Mouse (Mus musculus): ENCODE results near the gene Angptl2. TPM values are rescaled to one million over a fixed set of nuclear protein-coding genes. Genes with fewer than 3 reads are reported as not detected.

Angptl2 gene
- polyA plus RNA-seq, 1 experiment from 2014 or later: 38.7 TPM

DNA sequence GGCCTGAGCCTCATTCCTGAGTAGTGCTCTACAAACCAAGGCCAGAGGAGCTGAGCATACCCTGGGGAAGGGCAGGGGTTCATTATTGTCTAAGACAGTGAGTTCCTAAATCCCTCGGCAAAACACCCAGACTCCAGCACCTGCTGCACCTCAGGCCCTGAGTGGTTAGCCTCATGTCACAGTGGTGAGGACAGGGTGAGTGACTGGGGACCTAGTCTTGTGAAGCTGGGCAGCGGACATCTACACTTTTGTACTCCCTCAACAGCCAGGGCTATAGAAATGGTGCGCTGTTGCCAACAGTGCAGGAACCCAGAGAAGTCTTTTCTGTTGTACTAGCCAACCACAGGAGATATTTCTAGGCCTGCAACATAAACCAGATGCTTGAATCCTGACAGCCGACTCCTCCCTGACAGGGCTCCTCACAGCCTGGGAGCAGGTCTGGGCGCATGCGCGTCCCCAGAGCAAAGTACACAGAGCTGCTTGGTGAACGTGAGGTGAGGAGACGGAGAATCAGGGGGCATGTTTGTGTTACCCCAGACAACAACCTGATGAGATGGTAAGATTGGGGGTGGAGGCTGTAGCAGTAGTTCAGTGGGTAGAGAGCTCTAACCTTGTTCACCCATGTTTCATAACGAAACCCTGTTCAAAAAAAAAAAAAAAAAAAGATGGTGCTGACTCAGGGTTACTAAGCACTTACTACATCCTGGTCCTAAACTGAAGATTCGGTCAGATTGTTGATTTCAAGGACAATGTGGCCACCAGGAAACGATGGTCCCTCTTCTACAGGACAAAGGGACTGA, 38.2 kb upstream of the Angptl2 start:
- ATAC-seq (replicated peaks; ENCODE audit: low FRiP score, low TSS enrichment, low read depth): peak; percentile 72

DNA sequence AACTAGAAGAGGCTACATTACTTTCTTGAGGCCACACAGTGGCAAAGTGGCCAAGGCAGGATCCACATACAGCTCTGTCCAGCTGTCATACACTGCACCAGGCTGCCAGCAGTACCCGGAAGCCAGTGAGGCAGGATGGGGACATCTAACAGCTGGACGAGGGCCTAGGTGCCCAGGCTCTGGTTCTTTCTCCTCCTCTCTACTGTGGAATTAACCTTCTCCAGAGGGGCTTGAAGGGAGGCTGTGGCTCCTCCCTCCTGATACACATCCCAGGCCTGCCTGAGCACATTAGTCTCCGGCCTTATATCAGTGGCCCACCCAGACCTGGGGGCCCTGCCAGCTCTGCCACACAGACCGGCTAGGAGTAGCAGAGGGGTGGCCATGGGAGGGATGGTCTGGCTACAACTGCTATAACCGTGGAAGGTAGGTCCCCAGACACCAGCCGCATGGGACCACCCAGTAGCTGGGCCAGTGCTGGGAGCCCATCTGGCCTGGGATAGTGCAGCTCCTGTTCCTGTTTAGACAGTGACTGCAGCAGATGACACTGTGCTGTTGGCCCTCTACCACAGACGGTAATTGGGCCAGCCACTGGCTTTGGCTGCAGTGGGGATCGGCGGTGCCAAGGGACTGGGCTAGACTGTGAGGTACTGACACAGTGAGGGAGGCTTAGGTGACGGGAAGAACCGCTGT, 37.5 kb upstream of the Angptl2 start:
- H3K27ac ChIP-seq (ENCODE audit: low read depth): peak overlapping the region; percentile 87
- peak; percentile 68 for DNase-seq (ENCODE audit: low spot score)
- H3K9ac ChIP-seq (ENCODE audit: low read length): peak overlapping the region; percentile 29; the same call in 1 of the 2 replicates
- no peaks in the 10 kb centered on the region for H3K9me3 ChIP-seq (ENCODE audit: control insufficient read depth, low read length)
- WGBS: 31% methylated on average over 11 of the region's 11 CpGs
- H3K4me1 ChIP-seq (replicated peaks; ENCODE audit: control insufficient read depth, insufficient read depth, low read length): peaks cover 41% of the 10 kb centered on the region
- H3K27me3 ChIP-seq (replicated peaks; ENCODE audit: control insufficient read depth, insufficient read depth, low read length): no peaks in the 10 kb centered on the region
- ATAC-seq (replicated peaks; ENCODE audit: low FRiP score, low TSS enrichment, low read depth): peak; percentile 54
- H3K36me3 ChIP-seq (ENCODE audit: control insufficient read depth, insufficient read depth, low read length): no peaks in the 10 kb centered on the region
- H3K4me2 ChIP-seq (ENCODE audit: low read length): peak overlapping the region; percentile 45
- peak overlapping the region; percentile 11 for H3K4me3 ChIP-seq (ENCODE audit: low read depth, low read length)

More for the DNA sequence above, 38.2 kb upstream of the Angptl2 start:
- no peaks in the 10 kb centered on the region for H3K27me3 ChIP-seq (replicated peaks; ENCODE audit: control insufficient read depth, insufficient read depth, low read length)
- H3K27ac ChIP-seq (ENCODE audit: low read depth): peak overlapping the region; percentile 87
- H3K9me3 ChIP-seq (ENCODE audit: control insufficient read depth, low read length): no peaks in the 10 kb centered on the region
- H3K4me3 ChIP-seq (ENCODE audit: low read depth, low read length): peak overlapping the region; percentile 11
- peak overlapping the region; percentile 45 for H3K4me2 ChIP-seq (ENCODE audit: low read length)
- H3K4me1 ChIP-seq (replicated peaks; ENCODE audit: control insufficient read depth, insufficient read depth, low read length): peaks cover 41% of the 10 kb centered on the region
- H3K9ac ChIP-seq (ENCODE audit: low read length): peak overlapping the region; percentile 29; the same call in 1 of the 2 replicates
- 24% methylated on average over 12 of the region's 12 CpGs for WGBS
- H3K36me3 ChIP-seq (ENCODE audit: control insufficient read depth, insufficient read depth, low read length): no peaks in the 10 kb centered on the region
- peak; percentile 81 for DNase-seq (ENCODE audit: low spot score)

DNA sequence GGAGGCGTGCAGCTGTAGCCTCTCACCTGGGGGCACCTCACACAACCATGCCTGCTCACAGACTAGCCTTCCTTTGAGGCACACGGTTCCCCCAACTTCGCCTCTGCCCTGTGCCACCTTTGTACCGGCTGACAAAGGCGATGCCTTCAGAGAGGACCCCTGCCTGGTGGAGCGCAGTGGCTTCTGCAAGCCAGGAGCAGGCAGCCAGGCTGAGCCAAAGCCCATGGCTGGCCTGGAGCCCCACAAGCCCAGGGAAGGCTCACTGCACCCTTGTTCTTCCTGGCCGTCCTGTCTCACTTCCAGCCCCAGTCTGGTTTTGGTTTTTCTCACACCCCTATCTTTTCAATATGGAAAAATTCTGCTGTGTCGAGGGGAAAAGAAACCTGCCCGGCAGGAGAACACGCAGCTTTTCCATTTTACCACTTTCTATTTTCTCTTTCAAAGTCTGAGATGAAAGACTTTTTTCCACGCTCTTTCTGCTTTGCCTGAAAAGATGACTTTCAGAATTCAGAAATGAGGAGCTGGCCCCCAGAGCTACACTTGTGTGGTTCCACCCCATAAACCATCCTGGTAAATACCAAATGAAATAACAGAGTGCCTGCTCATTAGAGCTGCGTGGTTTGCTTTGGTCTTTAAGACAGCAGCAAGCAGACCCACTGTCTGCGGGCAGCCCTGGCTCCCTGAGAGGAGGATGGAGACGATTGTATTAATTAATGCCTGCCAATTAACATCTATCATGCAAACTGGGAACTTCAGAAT, 36.5 kb upstream of the Angptl2 start:
- H3K27me3 ChIP-seq (replicated peaks; ENCODE audit: control insufficient read depth, insufficient read depth, low read length): no peaks in the 10 kb centered on the region
- peak overlapping the region; percentile 87; the same call in 1 of the 2 replicates for H3K27ac ChIP-seq (ENCODE audit: low read depth)
- no peak overlapping the region for H3K4me3 ChIP-seq (ENCODE audit: low read depth, low read length)
- H3K4me2 ChIP-seq (ENCODE audit: low read length): peak overlapping the region; percentile 45; the same call in 1 of the 2 replicates
- no peaks in the 10 kb centered on the region for H3K36me3 ChIP-seq (ENCODE audit: control insufficient read depth, insufficient read depth, low read length)
- 71% methylated on average over 14 of the region's 14 CpGs for WGBS
- H3K9me3 ChIP-seq (ENCODE audit: control insufficient read depth, low read length): no peaks in the 10 kb centered on the region
- H3K4me1 ChIP-seq (replicated peaks; ENCODE audit: control insufficient read depth, insufficient read depth, low read length): peaks cover 41% of the 10 kb centered on the region
- H3K9ac ChIP-seq (ENCODE audit: low read length): no peak overlapping the region
- DNase-seq (ENCODE audit: low spot score) (no peak), ATAC-seq (replicated peaks; ENCODE audit: low FRiP score, low TSS enrichment, low read depth) (no peak)

DNA sequence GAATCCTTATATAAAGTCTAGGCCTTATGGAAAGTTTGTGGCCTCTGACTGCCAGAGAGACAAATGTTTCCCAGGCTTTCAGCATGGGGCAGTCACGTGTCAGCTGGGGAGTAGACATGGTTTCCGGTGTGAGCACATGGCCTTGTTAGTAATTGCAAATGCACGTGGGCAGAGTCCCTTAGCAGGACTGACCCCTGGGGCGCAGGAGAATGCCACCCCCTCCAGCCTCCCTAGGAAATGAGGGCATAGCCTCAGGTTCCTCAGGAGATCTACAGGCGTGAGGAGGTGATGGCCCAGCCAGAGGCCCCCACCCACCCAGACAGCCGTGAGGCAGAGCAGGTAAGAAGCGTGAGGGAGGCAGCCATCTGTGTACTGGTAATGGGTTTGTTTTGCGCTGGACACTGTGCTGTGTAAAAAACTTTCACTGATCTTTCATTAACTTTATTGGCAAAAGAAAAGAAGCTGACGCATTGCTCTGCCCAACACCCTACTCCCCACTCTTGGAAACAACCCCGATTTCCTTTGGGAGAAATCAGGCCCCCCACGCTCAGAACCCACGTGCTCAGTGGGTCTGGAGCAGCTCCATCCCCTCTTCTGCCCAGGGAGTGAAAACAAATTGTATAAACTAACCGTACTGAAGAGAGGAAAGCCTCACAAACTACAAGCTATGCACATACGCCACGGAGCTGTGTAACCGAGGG, 35.8 kb upstream of the Angptl2 start:
- peak overlapping the region; percentile 14; the same call in 1 of the 2 replicates for H3K4me2 ChIP-seq (ENCODE audit: low read length)
- no peak overlapping the region for H3K9ac ChIP-seq (ENCODE audit: low read length)
- no peaks in the 10 kb centered on the region for H3K9me3 ChIP-seq (ENCODE audit: control insufficient read depth, low read length)
- peak overlapping the region; percentile 76 for H3K27ac ChIP-seq (ENCODE audit: low read depth)
- H3K4me1 ChIP-seq (replicated peaks; ENCODE audit: control insufficient read depth, insufficient read depth, low read length): peaks cover 41% of the 10 kb centered on the region
- peak; percentile 59 for DNase-seq (ENCODE audit: low spot score)
- no peaks in the 10 kb centered on the region for H3K36me3 ChIP-seq (ENCODE audit: control insufficient read depth, insufficient read depth, low read length)
- no peaks in the 10 kb centered on the region for H3K27me3 ChIP-seq (replicated peaks; ENCODE audit: control insufficient read depth, insufficient read depth, low read length)
- ATAC-seq (replicated peaks; ENCODE audit: low FRiP score, low TSS enrichment, low read depth): 0 out of 2 replicates have a peak, but pooled peaks have one; percentile 24
- WGBS: 38% methylated on average over 16 of the region's 16 CpGs
- H3K4me3 ChIP-seq (ENCODE audit: low read depth, low read length): no peak overlapping the region

DNA sequence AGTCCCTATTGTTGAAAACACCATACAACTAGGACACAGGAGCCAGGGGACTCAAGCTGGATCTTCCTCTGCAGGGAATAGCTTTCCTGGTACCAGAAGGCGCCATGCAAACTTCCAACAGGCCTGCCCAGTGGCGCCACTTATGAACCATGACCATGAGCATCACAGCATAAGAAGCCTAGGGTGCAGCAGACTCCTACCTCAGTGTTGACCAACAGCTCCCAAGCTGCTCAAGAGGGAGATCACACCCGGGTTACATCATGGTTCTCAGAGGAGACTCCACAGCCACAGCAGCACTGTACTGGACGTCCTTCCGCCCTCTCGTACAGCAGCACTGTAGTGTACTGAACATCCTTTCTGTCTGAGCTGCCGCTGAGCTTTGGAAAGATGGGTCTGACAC, 32.5 kb upstream of the Angptl2 start:
- WGBS: 95% methylated on average over 7 of the region's 7 CpGs
- no peak overlapping the region for H3K4me3 ChIP-seq (ENCODE audit: low read depth, low read length)
- no peaks in the 10 kb centered on the region for H3K36me3 ChIP-seq (ENCODE audit: control insufficient read depth, insufficient read depth, low read length)
- H3K9me3 ChIP-seq (ENCODE audit: control insufficient read depth, low read length): no peaks in the 10 kb centered on the region
- H3K4me1 ChIP-seq (replicated peaks; ENCODE audit: control insufficient read depth, insufficient read depth, low read length): peaks cover 24% of the 10 kb centered on the region
- no peak overlapping the region for H3K9ac ChIP-seq (ENCODE audit: low read length)
- DNase-seq (ENCODE audit: low spot score) (no peak), ATAC-seq (replicated peaks; ENCODE audit: low FRiP score, low TSS enrichment, low read depth) (no peak)
- H3K27me3 ChIP-seq (replicated peaks; ENCODE audit: control insufficient read depth, insufficient read depth, low read length): no peaks in the 10 kb centered on the region
- no peak overlapping the region for H3K4me2 ChIP-seq (ENCODE audit: low read length)
- no peak overlapping the region for H3K27ac ChIP-seq (ENCODE audit: low read depth)

DNA sequence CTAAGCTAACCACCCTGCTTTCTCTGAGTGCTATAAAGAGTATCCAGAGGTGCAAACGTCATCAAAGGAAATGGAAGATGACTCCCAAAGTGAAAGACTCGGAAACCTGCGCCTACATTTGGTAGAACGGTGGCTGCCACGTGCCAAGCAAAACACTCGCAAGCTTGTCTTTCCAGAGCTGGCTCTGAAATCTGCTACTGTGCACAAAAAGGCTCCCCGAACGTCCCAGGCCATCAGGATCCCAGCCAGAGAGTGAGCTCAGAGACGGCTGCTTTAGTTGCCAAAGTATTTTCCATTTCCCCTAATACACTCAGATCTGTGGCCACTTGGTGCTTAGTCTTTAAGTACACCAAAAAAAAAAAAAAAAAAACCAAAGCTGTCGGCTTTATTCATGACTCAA, 31.2 kb upstream of the Angptl2 start:
- Histone ChIP-seq H3K4me1 (replicated peaks; ENCODE audit: control insufficient read depth, insufficient read depth, low read length) (peaks cover 11% of the 10 kb centered on the region), H3K9ac (ENCODE audit: low read length) (no peak overlapping the region), H3K36me3 (ENCODE audit: control insufficient read depth, insufficient read depth, low read length) (no peaks in the 10 kb centered on the region), H3K9me3 (ENCODE audit: control insufficient read depth, low read length) (no peaks in the 10 kb centered on the region), H3K4me3 (ENCODE audit: low read depth, low read length) (no peak overlapping the region), H3K27me3 (replicated peaks; ENCODE audit: control insufficient read depth, insufficient read depth, low read length) (no peaks in the 10 kb centered on the region), H3K4me2 (ENCODE audit: low read length) (no peak overlapping the region), H3K27ac (ENCODE audit: low read depth) (no peak overlapping the region)
- WGBS: 80% methylated on average over 10 of the region's 10 CpGs
- ATAC-seq (replicated peaks; ENCODE audit: low FRiP score, low TSS enrichment, low read depth) (no peak), DNase-seq (ENCODE audit: low spot score) (no peak)

DNA sequence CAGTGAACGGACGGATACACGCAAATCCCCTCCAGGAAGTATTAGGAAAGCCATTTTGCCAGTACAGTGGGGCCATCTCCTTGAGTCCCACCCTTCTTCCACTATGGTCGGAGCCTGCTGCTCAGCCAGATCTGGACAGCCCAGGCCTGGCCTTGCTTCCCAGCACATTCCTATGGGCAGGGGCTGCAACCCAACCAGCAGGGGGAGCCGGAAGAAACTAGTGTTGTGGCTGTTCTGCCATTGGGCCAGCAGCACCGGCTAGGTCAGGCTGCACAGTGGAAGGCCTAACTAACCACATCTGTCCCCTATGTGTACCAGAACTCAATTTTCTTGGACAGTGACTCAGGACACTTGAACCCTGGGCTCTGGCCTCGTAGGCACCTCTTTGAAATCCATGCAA, 30.6 kb upstream of the Angptl2 start:
- Histone ChIP-seq H3K4me1 (replicated peaks; ENCODE audit: control insufficient read depth, insufficient read depth, low read length) (peaks cover 5% of the 10 kb centered on the region; the same call in 1 of the 2 replicates), H3K36me3 (ENCODE audit: control insufficient read depth, insufficient read depth, low read length) (no peaks in the 10 kb centered on the region), H3K27ac (ENCODE audit: low read depth) (no peak overlapping the region), H3K9ac (ENCODE audit: low read length) (no peak overlapping the region), H3K4me3 (ENCODE audit: low read depth, low read length) (no peak overlapping the region), H3K4me2 (ENCODE audit: low read length) (no peak overlapping the region), H3K9me3 (ENCODE audit: control insufficient read depth, low read length) (no peaks in the 10 kb centered on the region), H3K27me3 (replicated peaks; ENCODE audit: control insufficient read depth, insufficient read depth, low read length) (no peaks in the 10 kb centered on the region)
- 76% methylated on average over 7 of the region's 7 CpGs for WGBS
- ATAC-seq (replicated peaks; ENCODE audit: low FRiP score, low TSS enrichment, low read depth) (no peak), DNase-seq (ENCODE audit: low spot score) (no peak)

DNA sequence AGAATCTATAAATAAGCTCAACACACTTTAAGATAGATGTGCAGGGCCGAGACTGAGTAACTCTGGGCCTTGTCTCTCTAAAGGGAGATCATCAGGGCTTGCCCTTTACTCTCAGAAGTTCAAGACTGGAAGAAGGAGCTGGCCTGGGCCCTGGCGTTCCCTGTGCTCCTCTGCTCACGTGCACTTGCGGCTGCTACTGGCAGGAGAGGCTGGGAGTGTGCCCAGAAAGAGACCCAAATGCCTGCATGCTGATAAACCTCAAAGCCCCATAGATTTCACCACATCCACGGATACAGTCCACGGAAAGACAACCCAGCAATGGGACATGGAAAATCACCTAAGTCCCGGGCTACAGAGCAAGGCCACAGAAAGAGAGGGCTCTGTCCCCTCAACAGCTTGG, 29.4 kb upstream of the Angptl2 start:
- WGBS: 68% methylated on average over 7 of the region's 7 CpGs
- DNase-seq (ENCODE audit: low spot score) (no peak), ATAC-seq (replicated peaks; ENCODE audit: low FRiP score, low TSS enrichment, low read depth) (no peak)
- Histone ChIP-seq H3K27me3 (replicated peaks; ENCODE audit: control insufficient read depth, insufficient read depth, low read length) (no peaks in the 10 kb centered on the region), H3K9me3 (ENCODE audit: control insufficient read depth, low read length) (no peaks in the 10 kb centered on the region), H3K4me2 (ENCODE audit: low read length) (no peak overlapping the region), H3K9ac (ENCODE audit: low read length) (no peak overlapping the region), H3K36me3 (ENCODE audit: control insufficient read depth, insufficient read depth, low read length) (no peaks in the 10 kb centered on the region), H3K4me3 (ENCODE audit: low read depth, low read length) (no peak overlapping the region), H3K27ac (ENCODE audit: low read depth) (no peak overlapping the region), H3K4me1 (replicated peaks; ENCODE audit: control insufficient read depth, insufficient read depth, low read length) (no peaks in the 10 kb centered on the region)

Data from intestine, embryonic 14.5 days (tissue).